Mouse (Mus musculus): ENCODE data around the gene Slc25a53.
A peak's percentile ranks its signal among the peaks of the same experiment; 100 is the strongest.
"Not testable (repeated sequence)": the region's sequence is repeated elsewhere in the genome, so short reads cannot be mapped to it uniquely, and the experiment has no call there.

Gene Slc25a53

GRCm38 (mm10) chrX:137038000-137038483 is at the start of gene Slc25a53:
Slc25a53 (minus strand) TSS chrX:137038302.
- DNase-seq (ENCODE audit: low spot score in 2 of 2): peak; percentile 71 to 72

GRCm38 (mm10) chrX:137063202-137063601 is 25.1 kb upstream of the Slc25a53 start:
- no peak for DNase-seq (ENCODE audit: low spot score in 2 of 2)

GRCm38 (mm10) chrX:137049425-137050225 is 11.5 kb upstream of the Slc25a53 start, which contains the start of gene Fam199x:
Fam199x (plus strand) TSS chrX:137049594.
- DNase-seq (ENCODE audit: low spot score in 2 of 2): peak; percentile 76 to 80

GRCm38 (mm10) chrX:137049060-137049424 is 10.9 kb upstream of the Slc25a53 start:
- DNase-seq (ENCODE audit: low spot score in 2 of 2): no peak

GRCm38 (mm10) chrX:137038502-137038901 is 400 bp upstream of the Slc25a53 start:
- DNase-seq (ENCODE audit: low spot score in 2 of 2): no peak

- DNase-seq (ENCODE audit: low spot score in 2 of 2): no peak
Observed at GRCm38 (mm10) chrX:137037470-137037999, 567 bp downstream of the Slc25a53 start.

GRCm38 (mm10) chrX:137034322-137034721 is 3.8 kb downstream of the Slc25a53 start:
- DNase-seq (ENCODE audit: low spot score in 2 of 2): no peak

- no peak for DNase-seq (ENCODE audit: low spot score in 2 of 2)
Observed at GRCm38 (mm10) chrX:137031726-137032125, 6.4 kb downstream of the Slc25a53 start.

GRCm38 (mm10) chrX:137030916-137031315 is 7.2 kb downstream of the Slc25a53 start:
- DNase-seq (ENCODE audit: low spot score in 2 of 2): no peak

- DNase-seq (ENCODE audit: low spot score in 2 of 2): peak; percentile 30 to 38
Observed at GRCm38 (mm10) chrX:137019310-137019709, 18.8 kb downstream of the Slc25a53 start.

- no peak for DNase-seq (ENCODE audit: low spot score in 2 of 2)
Observed at GRCm38 (mm10) chrX:137017668-137018067, 20.4 kb downstream of the Slc25a53 start.

GRCm38 (mm10) chrX:137015099-137015709 is 22.9 kb downstream of the Slc25a53 start:
- DNase-seq (ENCODE audit: low spot score in 2 of 2): peak; percentile 41 to 47

GRCm38 (mm10) chrX:136996256-136996655 is 41.8 kb downstream of the Slc25a53 start:
- no peak for DNase-seq (ENCODE audit: low spot score in 2 of 2)

- no peak for DNase-seq (ENCODE audit: low spot score in 2 of 2)
Observed at GRCm38 (mm10) chrX:136993641-136994040, 44.5 kb downstream of the Slc25a53 start.

- DNase-seq (ENCODE audit: low spot score in 2 of 2): peak; percentile 77 to 82
Observed at GRCm38 (mm10) chrX:136992978-136993547, 45.0 kb downstream of the Slc25a53 start, which contains the start of gene Zcchc18. Zcchc18 (plus strand) TSS chrX:136993155.

GRCm38 (mm10) chrX:136992191-136992965 is 45.7 kb downstream of the Slc25a53 start:
- peak in 1 of 2 experiments; percentile 9 for DNase-seq (ENCODE audit: low spot score in 2 of 2)

- DNase-seq (ENCODE audit: low spot score in 2 of 2): peak; percentile 40 to 52
Observed at GRCm38 (mm10) chrX:136991274-136991673, 46.8 kb downstream of the Slc25a53 start.

- DNase-seq (ENCODE audit: low spot score in 2 of 2): peak; percentile 67 to 69
Observed at GRCm38 (mm10) chrX:136986039-136986438, 52.1 kb downstream of the Slc25a53 start.

GRCm38 (mm10) chrX:136978616-136979015 is 59.5 kb downstream of the Slc25a53 start:
- no peak for DNase-seq (ENCODE audit: low spot score in 2 of 2)

- DNase-seq (ENCODE audit: low spot score in 2 of 2): peak; percentile 64 to 82
Observed at GRCm38 (mm10) chrX:136976424-136977084, 61.5 kb downstream of the Slc25a53 start, which contains the start of the genes Tmsb15l and Tmsb15b1. Tmsb15l (minus strand) TSS chrX:136976869. Tmsb15b1 (minus strand) TSS chrX:136976874.

- DNase-seq (ENCODE audit: low spot score in 2 of 2): not testable (repeated sequence)
Observed at GRCm38 (mm10) chrX:136975397-136975796, 62.7 kb downstream of the Slc25a53 start, which contains the start of gene Tmsb15b2. Tmsb15b2 (minus strand) TSS chrX:136975497.
